Mouse (Mus musculus) cerebellum, adult 11 months (tissue): ENCODE measurements around the gene Atxn3.

Experiments
- DNase-seq: peaks from one replicate; pipeline ENCODE4 v3.0.0; 2022

The Atxn3 gene

GRCm38 (mm10) chr12:101884926-101885325 lies 73.1 kb downstream of the Atxn3 start:
- no peak for DNase-seq

- no peak for DNase-seq
Measured at GRCm38 (mm10) chr12:101876374-101876773, 81.7 kb downstream of the Atxn3 start.

GRCm38 (mm10) chr12:101875107-101875506 lies 82.9 kb downstream of the Atxn3 start:
- no peak for DNase-seq
